ENCODE assay signal across 8 mouse cellular contexts in genomic region chr4:124894508-124895428, GRCm38 (mm10). TPM values are rescaled to one million over a fixed set of nuclear protein-coding genes. Genes with fewer than 3 reads are reported as not detected.
DNase-seq lines count a peak whose midpoint lies in the region; ATAC-seq and TF ChIP-seq lines count a peak whose summit lies in the region.

No protein-coding gene starts in this region.

- no peaks in the 10 kb centered on the region for H3K9me3 ChIP-seq in limb, embryonic 15.5 days

- H3K4me3 ChIP-seq in layer of hippocampus, adult 2 months, result peak overlapping the region; percentile 54
- peak overlapping the region; percentile 38 for H3K4me3 ChIP-seq in limb, embryonic 15.5 days

- no peak overlapping the region for H3K9ac ChIP-seq in limb, embryonic 15.5 days

- DNase-seq in layer of hippocampus, adult 2 months (ENCODE audit: low spot score in 2 of 2), result peak in 1 of 2 experiments; percentile 50
- no peak for DNase-seq in layer of hippocampus, adult 9-10 months (ENCODE audit: low spot score)
- DNase-seq in cerebellum, adult 9-11 months, result peak; percentile 88
- peak; percentile 70 to 75 for DNase-seq in right cerebral cortex, postnatal 10 days (ENCODE audit: low spot score in 2 of 2)
- DNase-seq in urinary bladder, postnatal 14 days (ENCODE audit: low spot score), result no peak
- DNase-seq in kidney, postnatal 10 days, result no peak

- no peaks in the 10 kb centered on the region for H3K36me3 ChIP-seq in limb, embryonic 15.5 days

- TF ChIP-seq CTCF in layer of hippocampus, adult 2 months (conservative IDR thresholded peaks at IDR 0.05), result 0 out of 2 replicates have a peak, but pooled peaks have one; percentile 3

- H3K27ac ChIP-seq in layer of hippocampus, adult 2 months, result peak overlapping the region; percentile 89
- H3K27ac ChIP-seq in limb, embryonic 15.5 days, result no peak overlapping the region

- ATAC-seq in hematopoietic stem cell, adult 5-6 weeks (replicated peaks in 1 of 2; ENCODE audit: insufficient read depth in 1 of 2, low FRiP score in 2 of 2, low TSS enrichment in 1 of 2, low read depth in 1 of 2, poor library complexity in 2 of 2, severe bottlenecking in 2 of 2), result peak; percentile 36 to 53; a peak in 1 of 4 replicates
- ATAC-seq in limb, embryonic 15.5 days (ENCODE audit: insufficient number of reproducible peaks, low FRiP score, low TSS enrichment, low read depth), result peak; percentile 44; the same call in 1 of the 2 replicates

- H3K27me3 ChIP-seq in limb, embryonic 15.5 days, result peaks cover 84% of the 10 kb centered on the region

- peak overlapping the region; percentile 58 for H3K4me2 ChIP-seq in limb, embryonic 15.5 days

- H3K4me1 ChIP-seq in limb, embryonic 15.5 days, result peaks cover 8% of the 10 kb centered on the region

- WGBS in limb, embryonic 15.5 days, result 2% methylated on average over 83 of the region's 83 CpGs

RNA-seq across cellular contexts. Expression of gene Epha10, which starts 14.1 kb away (rescaled TPM):
- total RNA-seq in layer of hippocampus, adult 2 months (2021), result 10 to 100 TPM; 42.5 to 51.3 TPM
- total RNA-seq in hematopoietic stem cell, adult 5-6 weeks (2017), result not detected in 2 replicates
- polyA plus RNA-seq in limb, embryonic 15.5 days (2015; fragmentation: Nextera tagmentation; extraction: Ambion mirVana), result 0.05 and 0.08 TPM in 2 replicates

RNA-seq across cellular contexts. Expression of gene Maneal, which starts 32.8 kb away (rescaled TPM):
- 10 to 100 TPM; 52.3 to 54.4 TPM for total RNA-seq in layer of hippocampus, adult 2 months (2021)
- not detected in 2 replicates for total RNA-seq in hematopoietic stem cell, adult 5-6 weeks (2017)
- 0.25 and 0.52 TPM in 2 replicates for polyA plus RNA-seq in limb, embryonic 15.5 days (2015; fragmentation: Nextera tagmentation; extraction: Ambion mirVana)

RNA-seq across cellular contexts. Expression of gene 9930104L06Rik, which starts 42.1 kb away (rescaled TPM):
- 10 to 100 TPM; 22.1 to 23.6 TPM for total RNA-seq in layer of hippocampus, adult 2 months (2021)
- 14.3 and 15.4 TPM in 2 replicates for total RNA-seq in hematopoietic stem cell, adult 5-6 weeks (2017)
- polyA plus RNA-seq in limb, embryonic 15.5 days (2015; fragmentation: Nextera tagmentation; extraction: Ambion mirVana), result 13.8 and 16.6 TPM in 2 replicates

RNA-seq across cellular contexts. Expression of gene 1110065P20Rik, which starts 43.8 kb away (rescaled TPM):
- 10 to 100 TPM; 72.0 to 94.5 TPM for total RNA-seq in layer of hippocampus, adult 2 months (2021)
- 6.4 and 7.6 TPM in 2 replicates for total RNA-seq in hematopoietic stem cell, adult 5-6 weeks (2017)
- 51.9 and 55.7 TPM in 2 replicates for polyA plus RNA-seq in limb, embryonic 15.5 days (2015; fragmentation: Nextera tagmentation; extraction: Ambion mirVana)

RNA-seq across cellular contexts. Expression of gene Yrdc, which starts 44.3 kb away (rescaled TPM):
- total RNA-seq in layer of hippocampus, adult 2 months (2021), result 10 to 100 TPM; 30.3 to 38.0 TPM
- total RNA-seq in hematopoietic stem cell, adult 5-6 weeks (2017), result 37.7 and 54.7 TPM in 2 replicates
- polyA plus RNA-seq in limb, embryonic 15.5 days (2015; fragmentation: Nextera tagmentation; extraction: Ambion mirVana), result 32.1 and 40.1 TPM in 2 replicates

Comparison
In these comparisons a context has a peak if more than half of its experiments do, and no peak if none do; other contexts are left out.
1. DNase-seq: peak in cerebellum, adult 9-11 months (single experiment) and right cerebral cortex, postnatal 10 days (2 of 2); none in layer of hippocampus, adult 9-10 months (single experiment), urinary bladder, postnatal 14 days (single experiment) and kidney, postnatal 10 days (single experiment).
2. RNA of gene Epha10, which starts 14.1 kb away (total RNA-seq): 42.5 to 51.3 TPM in layer of hippocampus, adult 2 months; not detected in hematopoietic stem cell, adult 5-6 weeks; every median in the first group is over 10 times any median in the second.
3. RNA of gene Maneal, which starts 32.8 kb away (total RNA-seq): 52.3 to 54.4 TPM in layer of hippocampus, adult 2 months; not detected in hematopoietic stem cell, adult 5-6 weeks; every median in the first group is over 10 times any median in the second.